Mouse (Mus musculus): ENCODE results near the gene Wee1. TPM values are rescaled to one million over a fixed set of nuclear protein-coding genes. Genes with fewer than 3 reads are reported as not detected.

Wee1 gene
- polyA plus RNA-seq (2012; rRNA removed): 4.0 and 4.4 TPM in 2 replicates

DNA sequence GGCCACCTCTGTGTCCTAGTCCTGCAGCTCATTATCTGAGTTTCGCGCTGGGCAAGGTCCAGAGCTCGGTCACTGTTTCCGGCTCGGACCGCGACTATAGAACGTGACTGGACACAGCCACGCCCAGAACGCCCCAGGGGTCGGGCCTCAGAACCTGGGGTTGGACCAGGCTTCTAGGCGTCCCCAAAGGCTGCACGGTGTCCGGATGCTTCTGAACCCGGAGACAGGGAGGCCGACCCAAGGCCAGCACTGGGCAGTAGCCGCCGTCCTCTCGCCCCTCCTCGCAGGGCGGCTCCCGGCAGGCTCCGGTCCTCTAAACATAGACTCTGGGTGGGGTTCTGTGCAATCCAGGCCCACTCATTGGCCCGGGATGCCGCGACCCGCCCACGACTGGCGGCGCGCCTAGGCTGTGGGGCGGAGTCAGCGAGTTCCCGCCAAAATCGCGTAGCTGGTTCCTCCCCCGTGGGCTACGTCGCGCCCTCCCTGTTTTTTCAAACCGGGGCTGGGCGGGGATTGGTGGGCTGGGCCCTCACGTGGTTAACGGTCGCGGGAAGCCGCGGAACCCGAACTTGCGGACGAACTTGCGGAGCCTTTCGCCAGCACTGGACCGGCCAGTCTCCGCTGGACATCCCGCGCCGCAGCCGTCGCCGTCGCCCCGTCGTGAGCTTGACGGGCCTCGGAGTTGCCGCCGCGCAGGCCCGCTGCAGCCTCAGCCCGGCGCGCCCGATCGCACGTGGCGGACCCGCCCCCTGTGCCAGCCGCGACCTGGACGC is at the start of gene Wee1:
Gene Wee1 (plus strand): TSS at position 531 of the 773 bp plus-strand sequence.
- peak; percentile 99 for DNase-seq
- under 1% methylated on average over 81 of the region's 81 CpGs for WGBS
- Histone ChIP-seq H3K4me1 (ENCODE audit: control insufficient read depth, insufficient read depth, low read length) (peaks cover 15% of the 10 kb centered on the region; the same call in 1 of the 2 replicates), H3K27ac (ENCODE audit: insufficient read depth, low read depth, low read length) (peak within 1 kb of the TSS; percentile 89), H3K4me3 (ENCODE audit: insufficient read depth, low read depth, low read length) (peak within 1 kb of the TSS; percentile 70), H3K36me3 (ENCODE audit: control insufficient read depth, insufficient read depth, low read length) (no peaks in the 10 kb centered on the region), H3K27me3 (replicated peaks; ENCODE audit: control insufficient read depth, insufficient read depth, low read length) (no peaks in the 10 kb centered on the region)
- TF ChIP-seq CTCF (conservative IDR thresholded peaks at IDR 0.05; ENCODE audit: insufficient read depth, insufficient read length, low read depth, low read length) (no peak), POLR2A (IDR thresholded peaks at IDR 0.05; ENCODE audit: low read depth, low read length) (no peak)

DNA sequence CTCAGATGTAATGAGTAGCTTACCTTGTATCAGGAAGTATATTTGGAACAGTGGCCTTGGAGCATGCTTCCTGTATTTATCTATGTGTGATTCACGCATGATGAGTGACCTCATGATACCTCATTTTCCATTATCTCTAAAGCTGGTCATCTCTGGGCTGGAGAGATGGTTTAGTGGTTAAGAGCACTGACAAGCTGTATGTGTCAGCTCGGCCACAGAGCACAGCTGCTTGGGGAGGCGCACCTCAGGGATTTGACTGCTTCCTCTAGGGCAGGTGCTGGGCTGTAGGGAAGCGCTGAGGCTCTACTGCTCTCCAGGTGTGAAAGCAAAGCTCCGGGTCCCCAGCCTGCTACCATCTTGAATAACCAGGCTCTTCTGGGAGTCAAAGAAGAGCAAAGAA is 43.7 kb upstream of the Wee1 start:
- H3K27me3 ChIP-seq (replicated peaks; ENCODE audit: control insufficient read depth, insufficient read depth, low read length): no peaks in the 10 kb centered on the region
- H3K4me3 ChIP-seq (ENCODE audit: insufficient read depth, low read depth, low read length): no peak overlapping the region
- no peaks in the 10 kb centered on the region for H3K4me1 ChIP-seq (ENCODE audit: control insufficient read depth, insufficient read depth, low read length)
- DNase-seq: no peak
- no peak for TF ChIP-seq CTCF (conservative IDR thresholded peaks at IDR 0.05; ENCODE audit: insufficient read depth, insufficient read length, low read depth, low read length)
- no peak for TF ChIP-seq POLR2A (IDR thresholded peaks at IDR 0.05; ENCODE audit: low read depth, low read length)
- WGBS: 93% methylated on average over 5 of the region's 5 CpGs
- no peak overlapping the region for H3K27ac ChIP-seq (ENCODE audit: insufficient read depth, low read depth, low read length)
- H3K36me3 ChIP-seq (ENCODE audit: control insufficient read depth, insufficient read depth, low read length): peaks cover 7% of the 10 kb centered on the region; the same call in 1 of the 2 replicates

- 61% methylated on average over 13 of the region's 13 CpGs for WGBS
- peak; percentile 32; the same call in 1 of the 2 replicates for TF ChIP-seq CTCF (conservative IDR thresholded peaks at IDR 0.05; ENCODE audit: insufficient read depth, insufficient read length, low read depth, low read length)
- no peak for TF ChIP-seq POLR2A (IDR thresholded peaks at IDR 0.05; ENCODE audit: low read depth, low read length)
These were observed 38.3 kb upstream of the Wee1 start for GRCm38 (mm10) chr7:110083386-110084165.

DNA sequence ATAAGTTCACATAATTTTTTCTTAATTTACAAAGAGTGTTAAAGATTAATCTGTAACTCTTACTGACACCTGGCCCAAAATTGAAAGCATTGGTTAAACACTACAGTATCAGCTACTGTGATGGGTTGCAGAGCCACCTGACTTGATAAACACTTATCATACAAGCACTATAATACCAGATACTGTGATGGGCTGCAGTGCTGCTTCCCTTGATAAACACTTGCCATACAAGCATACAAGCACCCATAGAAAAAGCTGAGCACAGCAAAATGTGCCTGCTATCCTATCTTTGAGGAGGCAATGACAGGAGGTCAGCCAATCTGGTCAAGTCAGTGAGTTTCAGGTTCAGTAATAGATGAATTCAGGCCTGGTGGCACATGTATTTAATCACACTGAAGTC is 36.6 kb upstream of the Wee1 start:
- Histone ChIP-seq H3K4me3 (ENCODE audit: insufficient read depth, low read depth, low read length) (no peak overlapping the region), H3K36me3 (ENCODE audit: control insufficient read depth, insufficient read depth, low read length) (no peaks in the 10 kb centered on the region; the same call in none of the 2 replicates), H3K27ac (ENCODE audit: insufficient read depth, low read depth, low read length) (no peak overlapping the region), H3K27me3 (replicated peaks; ENCODE audit: control insufficient read depth, insufficient read depth, low read length) (no peaks in the 10 kb centered on the region), H3K4me1 (ENCODE audit: control insufficient read depth, insufficient read depth, low read length) (no peaks in the 10 kb centered on the region; the same call in 1 of the 2 replicates)
- no peak for DNase-seq
- TF ChIP-seq POLR2A (IDR thresholded peaks at IDR 0.05; ENCODE audit: low read depth, low read length) (no peak), CTCF (conservative IDR thresholded peaks at IDR 0.05; ENCODE audit: insufficient read depth, insufficient read length, low read depth, low read length) (no peak)

More at GRCm38 (mm10) chr7:110083386-110084165, 38.3 kb upstream of the Wee1 start:
- no peaks in the 10 kb centered on the region; the same call in 1 of the 2 replicates for H3K4me1 ChIP-seq (ENCODE audit: control insufficient read depth, insufficient read depth, low read length)
- peaks cover 1% of the 10 kb centered on the region for H3K36me3 ChIP-seq (ENCODE audit: control insufficient read depth, insufficient read depth, low read length)
- no peaks in the 10 kb centered on the region for H3K27me3 ChIP-seq (replicated peaks; ENCODE audit: control insufficient read depth, insufficient read depth, low read length)
- no peak overlapping the region for H3K27ac ChIP-seq (ENCODE audit: insufficient read depth, low read depth, low read length)
- peak; percentile 69 for DNase-seq
- H3K4me3 ChIP-seq (ENCODE audit: insufficient read depth, low read depth, low read length): no peak overlapping the region

DNA sequence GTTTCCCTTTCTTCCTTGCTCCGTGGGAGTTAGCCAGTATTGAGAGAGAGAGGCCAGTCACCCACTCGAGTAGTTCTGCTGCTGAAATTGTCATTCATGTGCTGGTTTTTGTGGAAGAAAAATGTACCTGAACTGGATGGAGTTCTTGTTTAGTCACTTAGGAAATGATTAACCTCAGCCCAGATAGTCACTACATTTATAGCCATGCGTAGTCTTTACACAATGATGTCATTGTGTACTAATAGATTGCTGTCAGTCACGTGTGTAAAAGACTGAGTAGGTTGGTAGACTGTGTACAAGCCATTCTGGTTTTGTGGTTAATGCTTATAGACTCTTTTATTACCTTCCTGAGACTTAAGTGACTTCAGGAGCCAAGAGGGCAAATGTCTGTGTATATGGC is 33.9 kb upstream of the Wee1 start:
- 38% methylated on average over 4 of the region's 4 CpGs for WGBS
- no peak overlapping the region for H3K27ac ChIP-seq (ENCODE audit: insufficient read depth, low read depth, low read length)
- H3K27me3 ChIP-seq (replicated peaks; ENCODE audit: control insufficient read depth, insufficient read depth, low read length): no peaks in the 10 kb centered on the region
- TF ChIP-seq CTCF (conservative IDR thresholded peaks at IDR 0.05; ENCODE audit: insufficient read depth, insufficient read length, low read depth, low read length) (no peak), POLR2A (IDR thresholded peaks at IDR 0.05; ENCODE audit: low read depth, low read length) (no peak)
- DNase-seq: peak; percentile 36
- H3K4me3 ChIP-seq (ENCODE audit: insufficient read depth, low read depth, low read length): no peak overlapping the region
- peaks cover 7% of the 10 kb centered on the region for H3K36me3 ChIP-seq (ENCODE audit: control insufficient read depth, insufficient read depth, low read length)
- no peaks in the 10 kb centered on the region; the same call in 1 of the 2 replicates for H3K4me1 ChIP-seq (ENCODE audit: control insufficient read depth, insufficient read depth, low read length)

DNA sequence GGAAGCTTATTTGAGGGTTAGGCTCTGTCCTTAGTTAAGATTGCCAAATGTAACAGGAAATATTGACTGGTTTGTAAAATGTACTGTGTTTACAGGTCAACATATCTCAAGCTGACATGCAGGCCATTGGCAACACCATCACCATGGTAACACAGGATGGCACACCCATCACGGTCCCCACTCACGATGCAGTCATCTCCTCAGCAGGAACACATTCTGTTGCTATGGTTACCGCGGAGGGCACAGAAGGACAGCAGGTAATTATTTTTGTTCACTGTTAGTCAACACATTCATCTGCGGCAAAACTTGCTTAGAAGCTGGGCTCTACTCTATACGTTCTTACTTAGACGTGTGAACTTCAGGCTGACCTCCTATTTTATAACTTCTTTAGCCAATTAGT is 30.2 kb upstream of the Wee1 start:
- H3K36me3 ChIP-seq (ENCODE audit: control insufficient read depth, insufficient read depth, low read length): peaks cover 17% of the 10 kb centered on the region
- 76% methylated on average over 7 of the region's 7 CpGs for WGBS
- peaks cover 12% of the 10 kb centered on the region; the same call in 1 of the 2 replicates for H3K4me1 ChIP-seq (ENCODE audit: control insufficient read depth, insufficient read depth, low read length)

DNA sequence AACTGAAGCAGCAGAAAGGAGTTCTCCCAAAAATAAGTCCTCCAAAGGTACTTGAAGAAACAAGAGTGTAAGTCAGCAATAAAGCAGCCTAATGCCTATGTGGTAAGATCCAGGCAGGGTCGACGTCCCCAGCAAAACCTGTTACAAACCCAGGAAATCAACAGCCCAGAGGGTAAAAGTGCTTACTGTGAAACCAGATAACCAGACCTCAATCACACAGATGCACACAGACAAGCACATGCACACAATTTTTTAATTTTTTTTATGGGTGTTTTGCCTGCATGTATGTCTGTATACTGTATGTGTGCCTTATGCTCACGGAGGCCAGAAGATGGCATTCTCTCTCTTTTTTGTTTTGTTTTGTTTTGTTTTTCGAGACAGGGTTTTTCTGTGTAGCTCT is 25.5 kb upstream of the Wee1 start:
- Histone ChIP-seq H3K4me1 (ENCODE audit: control insufficient read depth, insufficient read depth, low read length) (peaks cover 27% of the 10 kb centered on the region), H3K36me3 (ENCODE audit: control insufficient read depth, insufficient read depth, low read length) (peaks cover 17% of the 10 kb centered on the region), H3K27me3 (replicated peaks; ENCODE audit: control insufficient read depth, insufficient read depth, low read length) (no peaks in the 10 kb centered on the region), H3K4me3 (ENCODE audit: insufficient read depth, low read depth, low read length) (no peak overlapping the region), H3K27ac (ENCODE audit: insufficient read depth, low read depth, low read length) (peak overlapping the region; percentile 52; the same call in 1 of the 2 replicates)
- TF ChIP-seq POLR2A (IDR thresholded peaks at IDR 0.05; ENCODE audit: low read depth, low read length) (no peak), CTCF (conservative IDR thresholded peaks at IDR 0.05; ENCODE audit: insufficient read depth, insufficient read length, low read depth, low read length) (no peak)
- DNase-seq: no peak
- 71% methylated on average over 4 of the region's 4 CpGs for WGBS

More for the DNA sequence above, 30.2 kb upstream of the Wee1 start:
- no peak for TF ChIP-seq CTCF (conservative IDR thresholded peaks at IDR 0.05; ENCODE audit: insufficient read depth, insufficient read length, low read depth, low read length)
- no peak for TF ChIP-seq POLR2A (IDR thresholded peaks at IDR 0.05; ENCODE audit: low read depth, low read length)
- DNase-seq: no peak
- Histone ChIP-seq H3K4me3 (ENCODE audit: insufficient read depth, low read depth, low read length) (no peak overlapping the region), H3K27ac (ENCODE audit: insufficient read depth, low read depth, low read length) (no peak overlapping the region), H3K27me3 (replicated peaks; ENCODE audit: control insufficient read depth, insufficient read depth, low read length) (no peaks in the 10 kb centered on the region)
